Mouse (Mus musculus) MEL (cell line): ENCODE results near the gene Cdc42ep5.

Experiments used
- POLR2A ChIP-seq, 2 experiments: IDR thresholded peaks; 2 replicates each; pipeline ENCODE4 v1.6.1; 2011 to 2012; ENCODE audit warnings: low read length in 2 of 2, mild to moderate bottlenecking in 2 of 2, control low read depth in 1 of 2, improper control_type of control experiment in 1 of 2, low read depth in 1 of 2, moderate library complexity in 1 of 2; ENCODE audit not compliant: control insufficient read depth in 1 of 2, insufficient read depth in 1 of 2, poor library complexity in 1 of 2
- SMC3 ChIP-seq: IDR thresholded peaks from 2 replicates; pipeline ENCODE4 v1.6.1; 2011; ENCODE audit warnings: low read depth, low read length, improper control_type of control experiment

GRCm38 (mm10) chr7:4117050-4117814 is 47.4 kb downstream of the Cdc42ep5 start:
- TF ChIP-seq SMC3 (no peak), POLR2A (IDR thresholded peaks at IDR 0.05; ENCODE audit: control insufficient read depth in 1 of 2, insufficient read depth in 1 of 2, low read depth in 1 of 2, low read length in 2 of 2, poor library complexity in 1 of 2) (no peak)
